Mouse (Mus musculus): Measurements from ENCODE around the gene Rnf114. TPM values are rescaled to one million over a fixed set of nuclear protein-coding genes. Genes with fewer than 3 reads are reported as not detected.
A peak's percentile ranks its signal among the peaks of the same experiment; 100 is the strongest.

Rnf114 gene
- 66.1 and 79.5 TPM in 2 replicates for total RNA-seq (2014; rRNA removed)
- 84.5 and 88.6 TPM in 2 replicates for polyA plus RNA-seq (2015; fragmentation: Nextera tagmentation; extraction: Ambion mirVana)

DNA sequence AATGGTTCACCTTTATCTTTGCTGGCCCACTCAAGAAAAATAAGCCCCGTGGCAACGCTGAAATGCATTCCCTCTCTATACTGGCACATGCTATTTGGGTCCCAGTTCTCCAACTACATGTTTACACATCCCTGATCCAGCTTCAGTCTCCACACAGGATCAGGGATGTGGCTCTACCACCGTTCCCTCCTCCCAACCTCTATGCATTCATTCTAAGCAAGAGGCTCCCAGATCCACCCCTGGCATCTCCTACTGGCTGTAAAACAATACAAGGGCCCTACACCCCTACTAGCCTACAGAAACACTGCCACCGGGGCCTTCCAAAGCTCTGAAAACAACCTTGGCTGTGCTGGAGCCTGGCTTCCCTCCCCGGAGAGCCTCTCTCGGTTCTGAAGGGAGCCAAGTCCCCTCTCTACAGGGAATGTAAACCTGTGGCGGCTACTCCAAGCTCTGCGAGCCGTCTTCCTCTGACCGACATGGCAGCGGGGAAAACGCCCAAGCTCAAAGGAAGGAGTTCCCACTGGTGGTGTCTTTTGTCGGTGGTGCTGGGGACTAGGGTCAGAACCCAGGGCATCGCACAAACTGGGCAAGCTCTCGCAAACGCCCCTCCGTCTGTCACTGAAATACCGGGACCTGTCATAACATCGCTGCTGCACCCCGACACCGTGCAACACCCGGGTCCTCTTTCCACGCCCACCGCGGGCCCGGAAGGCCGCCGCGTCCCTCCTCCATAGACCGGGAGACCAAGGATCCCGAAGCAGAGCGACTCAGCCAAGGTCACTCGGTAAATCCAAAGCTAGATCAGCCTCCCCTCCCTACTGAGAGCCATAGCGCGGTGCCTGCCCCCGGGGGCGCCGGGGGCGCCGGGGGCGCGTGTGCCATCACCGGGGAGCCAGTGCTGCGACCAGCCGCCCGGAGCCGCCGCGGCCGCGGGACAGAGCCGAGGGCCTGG lies at the start of gene Rnf114:
Gene Rnf114 (plus strand): TSS at position 889 of the 952 bp plus-strand sequence.
- no peaks in the 10 kb centered on the region for H3K9me3 ChIP-seq (ENCODE audit: low read length)
- peaks cover 11% of the 10 kb centered on the region; the same call in 1 of the 2 replicates for H3K36me3 ChIP-seq (ENCODE audit: insufficient read depth)
- no peaks in the 10 kb centered on the region for H3K27me3 ChIP-seq (ENCODE audit: insufficient read depth, low read length)
- DNase-seq = peak; percentile 33
- ATAC-seq = peak; percentile 35
- H3K9ac ChIP-seq = peak within 1 kb of the TSS; percentile 87
- peaks cover 10% of the 10 kb centered on the region for H3K4me1 ChIP-seq (ENCODE audit: insufficient read depth)
- peak within 1 kb of the TSS; percentile 83 for H3K4me3 ChIP-seq (ENCODE audit: low read depth, low read length)
- peak within 1 kb of the TSS; percentile 73 for H3K4me2 ChIP-seq (ENCODE audit: low read depth)
- TF ChIP-seq CTCF (IDR thresholded peaks at IDR 0.05; ENCODE audit: low read depth) = no peak
- peak within 1 kb of the TSS; percentile 99 for H3K27ac ChIP-seq (ENCODE audit: low read depth, low read length)
- 5% methylated on average over 45 of the region's 52 CpGs for WGBS

GRCm38 (mm10) chr2:167443411-167444193 lies 48.8 kb upstream of the Rnf114 start:
- Histone ChIP-seq H3K4me1 (ENCODE audit: insufficient read depth) (no peaks in the 10 kb centered on the region), H3K4me3 (ENCODE audit: low read depth, low read length) (no peak overlapping the region), H3K9me3 (ENCODE audit: low read length) (no peaks in the 10 kb centered on the region), H3K9ac (no peak overlapping the region), H3K27ac (ENCODE audit: low read depth, low read length) (no peak overlapping the region), H3K27me3 (ENCODE audit: insufficient read depth, low read length) (no peaks in the 10 kb centered on the region), H3K36me3 (ENCODE audit: insufficient read depth) (peaks cover 34% of the 10 kb centered on the region), H3K4me2 (ENCODE audit: low read depth) (no peak overlapping the region)
- ATAC-seq (no peak), DNase-seq (no peak)
- 95% methylated on average over 4 of the region's 4 CpGs for WGBS
- no peak for TF ChIP-seq CTCF (IDR thresholded peaks at IDR 0.05; ENCODE audit: low read depth)

DNA sequence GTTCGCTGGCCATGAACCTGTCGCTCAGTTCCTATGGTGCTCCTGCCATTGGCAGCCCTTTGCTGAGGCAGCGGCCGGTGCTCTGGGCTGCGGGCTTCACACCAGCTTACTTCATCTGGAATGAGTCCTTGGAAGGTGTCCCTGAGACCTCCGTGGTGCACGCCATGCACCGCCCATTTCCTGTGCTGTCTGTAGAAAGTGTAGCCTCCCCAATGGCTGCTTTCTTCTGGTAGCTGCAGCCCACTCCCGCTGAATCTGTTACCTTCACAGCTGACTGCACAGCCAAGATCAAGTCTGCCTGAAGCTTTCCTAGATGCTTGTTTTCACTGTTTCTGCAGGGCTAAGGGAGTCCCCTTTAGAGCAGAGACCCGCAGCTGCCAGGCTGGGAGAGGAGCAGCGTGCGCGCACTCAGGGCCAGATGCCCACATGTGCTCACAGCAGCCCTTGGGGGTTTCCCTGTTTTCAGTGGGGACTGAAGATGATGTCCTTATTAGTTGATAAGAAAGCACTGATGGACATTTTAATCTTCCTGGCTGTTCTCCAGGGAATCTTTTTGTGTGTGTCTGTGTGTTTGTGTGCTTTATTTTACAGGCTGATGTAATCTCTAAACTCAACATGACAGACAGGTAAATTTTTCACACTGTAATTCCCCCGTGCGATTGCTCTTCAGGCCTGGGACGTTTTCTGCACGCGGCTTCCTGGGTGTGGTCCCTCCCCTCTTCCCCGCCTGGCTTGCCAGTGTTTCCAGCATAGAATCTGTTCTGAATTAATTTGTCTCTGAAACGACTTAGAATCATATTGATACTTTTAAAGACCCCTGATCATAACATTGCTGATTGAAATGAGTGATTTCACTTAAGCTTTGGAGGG lies 46.3 kb upstream of the Rnf114 start:
- H3K4me3 ChIP-seq (ENCODE audit: low read depth, low read length) = no peak overlapping the region
- H3K9ac ChIP-seq = no peak overlapping the region
- DNase-seq = no peak
- no peaks in the 10 kb centered on the region for H3K9me3 ChIP-seq (ENCODE audit: low read length)
- H3K4me1 ChIP-seq (ENCODE audit: insufficient read depth) = no peaks in the 10 kb centered on the region
- no peaks in the 10 kb centered on the region for H3K27me3 ChIP-seq (ENCODE audit: insufficient read depth, low read length)
- H3K27ac ChIP-seq (ENCODE audit: low read depth, low read length) = no peak overlapping the region
- TF ChIP-seq CTCF (IDR thresholded peaks at IDR 0.05; ENCODE audit: low read depth) = no peak
- no peak overlapping the region for H3K4me2 ChIP-seq (ENCODE audit: low read depth)
- WGBS = 71% methylated on average over 20 of the region's 20 CpGs
- H3K36me3 ChIP-seq (ENCODE audit: insufficient read depth) = peaks cover 44% of the 10 kb centered on the region
- no peak for ATAC-seq

DNA sequence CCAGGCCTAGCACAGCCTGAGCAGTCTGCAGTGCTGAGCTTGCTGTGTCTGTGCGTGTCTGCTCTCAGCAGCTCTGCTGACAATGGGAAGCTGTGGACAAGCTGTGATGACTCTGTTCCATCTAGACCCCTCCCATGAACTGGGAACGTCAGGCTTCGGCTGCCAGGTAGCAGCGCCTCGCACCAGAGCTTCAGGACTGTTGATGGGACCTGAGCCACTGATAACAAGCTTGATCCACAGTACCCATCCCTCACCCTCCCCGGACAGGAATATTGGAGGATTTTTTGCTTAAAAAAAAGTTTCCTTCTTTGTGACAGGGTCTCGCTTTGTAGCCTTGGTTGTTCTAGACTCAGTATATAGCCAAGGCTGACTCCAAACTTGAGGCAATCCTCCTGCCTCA lies 45.2 kb upstream of the Rnf114 start:
- no peaks in the 10 kb centered on the region for H3K27me3 ChIP-seq (ENCODE audit: insufficient read depth, low read length)
- H3K4me2 ChIP-seq (ENCODE audit: low read depth) = no peak overlapping the region
- no peak overlapping the region for H3K4me3 ChIP-seq (ENCODE audit: low read depth, low read length)
- no peak for ATAC-seq
- DNase-seq = no peak
- H3K4me1 ChIP-seq (ENCODE audit: insufficient read depth) = no peaks in the 10 kb centered on the region
- no peak overlapping the region for H3K9ac ChIP-seq
- H3K27ac ChIP-seq (ENCODE audit: low read depth, low read length) = no peak overlapping the region
- WGBS = 93% methylated on average over 7 of the region's 7 CpGs
- no peak for TF ChIP-seq CTCF (IDR thresholded peaks at IDR 0.05; ENCODE audit: low read depth)
- H3K9me3 ChIP-seq (ENCODE audit: low read length) = no peaks in the 10 kb centered on the region
- H3K36me3 ChIP-seq (ENCODE audit: insufficient read depth) = peaks cover 42% of the 10 kb centered on the region

- no peaks in the 10 kb centered on the region for H3K9me3 ChIP-seq (ENCODE audit: low read length)
- no peak for TF ChIP-seq CTCF (IDR thresholded peaks at IDR 0.05; ENCODE audit: low read depth)
- H3K27me3 ChIP-seq (ENCODE audit: insufficient read depth, low read length) = no peaks in the 10 kb centered on the region
- no peak overlapping the region for H3K4me2 ChIP-seq (ENCODE audit: low read depth)
- no peaks in the 10 kb centered on the region for H3K4me1 ChIP-seq (ENCODE audit: insufficient read depth)
- no peak overlapping the region for H3K9ac ChIP-seq
- H3K4me3 ChIP-seq (ENCODE audit: low read depth, low read length) = no peak overlapping the region
- DNase-seq (no peak), ATAC-seq (no peak)
- H3K36me3 ChIP-seq (ENCODE audit: insufficient read depth) = peaks cover 42% of the 10 kb centered on the region
- WGBS = 92% methylated on average over 8 of the region's 8 CpGs
- H3K27ac ChIP-seq (ENCODE audit: low read depth, low read length) = no peak overlapping the region
Observed at GRCm38 (mm10) chr2:167447629-167448028, 44.8 kb upstream of the Rnf114 start.
